Mouse (Mus musculus) Patski (cell line): Measurements from ENCODE around the gene Upf1. TPM values are rescaled to one million over a fixed set of nuclear protein-coding genes. Genes with fewer than 3 reads are reported as not detected.
A peak's percentile ranks its signal among the peaks of the same experiment; 100 is the strongest.

ENCODE experiments used
- ATAC-seq: fragments of 100-300 bp; one replicate; pipeline ENCODE4 v1.8.0; 2021
- CTCF ChIA-PET: fragments of 350-600 bp; sonication (Branson Sonifier 250); formaldehyde crosslinking; loops from one replicate; lab custom pipeline; 2022; ENCODE audit warnings: inconsistent platforms; lab: Charles Lee
- POLR2A ChIA-PET: fragments of 350-600 bp; sonication (Branson Sonifier 250); formaldehyde crosslinking; loops from one replicate; lab custom pipeline; 2022; ENCODE audit warnings: antibody characterized with exemption, inconsistent platforms; lab: Charles Lee
- DNase-seq: peaks from one replicate; pipeline ENCODE4 v3.0.0-alpha.2; 2011; ENCODE audit warnings: low read depth, low spot score
- H3K27me3 ChIP-seq: fragments of 371-371 bp; one replicate; pipeline ENCODE4 v1.5.1; 2021
- CTCF ChIP-seq: fragments of 100-300 bp; IDR thresholded peaks from one replicate; pipeline ENCODE4 v1.5.1; 2021
- in situ Hi-C: fragments of 300-500 bp; cut with MboI; formaldehyde crosslinking; loops from 3 replicates; pipeline ENCODE4 v1.11.1; 2018; ENCODE audit warnings: low pct_unique_long_range_greater_than_20kb, mixed read lengths
- polyA plus RNA-seq: library from polyadenylated mRNA; unstranded; gene quantifications from one replicate; pipeline ENCODE4 v1.2.3, GENCODE M21; 2021

Gene Upf1
- polyA plus RNA-seq, 1 experiment from 2014 or later: 44.5 TPM

- in situ Hi-C loops: no loop called here
Observed at GRCm38 (mm10) chr8:70361484-70362032, 8.5 kb upstream of the Upf1 start.

GRCm38 (mm10) chr8:70360769-70361168 is 7.7 kb upstream of the Upf1 start:
- in situ Hi-C loops: no loop called here
- POLR2A ChIA-PET: no interaction called here
- no peak for ATAC-seq
- CTCF ChIA-PET: no interaction called here
- H3K27me3 ChIP-seq: no peaks in the 10 kb centered on the region
- no peak for DNase-seq
- TF ChIP-seq CTCF: no peak

More at GRCm38 (mm10) chr8:70361484-70362032, 8.5 kb upstream of the Upf1 start:
- no peaks in the 10 kb centered on the region for H3K27me3 ChIP-seq
- CTCF ChIA-PET: interaction anchor here (1.0 kb wide), 1 partner anchor 9 kb away, joined by 8 read pairs; the partner anchor contains the start of gene Upf1
- POLR2A ChIA-PET: no interaction called here
- ATAC-seq: no peak
- DNase-seq: no peak
- no peak for TF ChIP-seq CTCF

GRCm38 (mm10) chr8:70359411-70359810 is 6.3 kb upstream of the Upf1 start:
- DNase-seq (peak; percentile 46), ATAC-seq (peak; percentile 66)
- H3K27me3 ChIP-seq: no peaks in the 10 kb centered on the region
- ChIA-PET POLR2A (no interaction called here), CTCF (no interaction called here)
- TF ChIP-seq CTCF: no peak
- in situ Hi-C loops: no loop called here

- in situ Hi-C loops: no loop called here
Observed at GRCm38 (mm10) chr8:70356111-70356510, 3.0 kb upstream of the Upf1 start.

GRCm38 (mm10) chr8:70354004-70354403 is 926 bp upstream of the Upf1 start:
- DNase-seq: no peak
- no peak for TF ChIP-seq CTCF
- H3K27me3 ChIP-seq: no peaks in the 10 kb centered on the region
- POLR2A ChIA-PET: interaction anchor here (1.3 to 2.3 kb wide), 2 partner anchors 10 to 18 kb away, joined by 3 to 8 read pairs; no protein-coding TSS in a partner anchor
- ATAC-seq: no peak
- CTCF ChIA-PET: interaction anchor here (1.1 to 1.8 kb wide), 3 partner anchors 10 to 152 kb away, joined by 3 to 7 read pairs (median 3); partner anchors contain the start of gene Rex1bd
- in situ Hi-C loops: no loop called here

More at GRCm38 (mm10) chr8:70356111-70356510, 3.0 kb upstream of the Upf1 start:
- ChIA-PET POLR2A (no interaction called here), CTCF (no interaction called here)
- ATAC-seq: no peak
- no peak for TF ChIP-seq CTCF
- no peak for DNase-seq
- no peaks in the 10 kb centered on the region for H3K27me3 ChIP-seq

- no peak for DNase-seq
- in situ Hi-C loops: no loop called here
- POLR2A ChIA-PET: interaction anchor here (0.7 to 2.3 kb wide), 11 partner anchors 9 to 498 kb away, joined by 3 to 8 read pairs (median 3); partner anchors contain the start of gene Comp
Observed at GRCm38 (mm10) chr8:70352657-70353151, 374 bp downstream of the Upf1 start.

GRCm38 (mm10) chr8:70352000-70352384 is 1.1 kb downstream of the Upf1 start:
- no peak for TF ChIP-seq CTCF
- ATAC-seq: no peak
- CTCF ChIA-PET: interaction anchor here (1.6 to 1.8 kb wide), 2 partner anchors 10 to 154 kb away, joined by 7 to 8 read pairs; partner anchors contain the start of gene Rex1bd
- in situ Hi-C loops: no loop called here
- POLR2A ChIA-PET: interaction anchor here (0.7 to 2.3 kb wide), 7 partner anchors 14 to 499 kb away, joined by 3 to 8 read pairs (median 4); partner anchors contain the start of gene Comp
- DNase-seq: no peak
- no peaks in the 10 kb centered on the region for H3K27me3 ChIP-seq

More at GRCm38 (mm10) chr8:70352657-70353151, 374 bp downstream of the Upf1 start:
- no peak for ATAC-seq
- CTCF ChIA-PET: interaction anchor here (1.1 to 1.8 kb wide), 4 partner anchors 8 to 154 kb away, joined by 3 to 8 read pairs (median 6); partner anchors contain the start of gene Rex1bd
- TF ChIP-seq CTCF: no peak
- H3K27me3 ChIP-seq: no peaks in the 10 kb centered on the region

- ChIA-PET POLR2A (interaction anchor here (0.6 to 1.8 kb wide), 2 partner anchors 22 to 67 kb away, joined by 3 to 6 read pairs; partner anchors contain the start of gene Comp), CTCF (interaction anchor here (1.3 kb wide), 1 partner anchor 13 kb away, joined by 3 read pairs; no protein-coding TSS in a partner anchor)
- no peak for DNase-seq
- in situ Hi-C loops: no loop called here
- no peak for TF ChIP-seq CTCF
- ATAC-seq: no peak
- H3K27me3 ChIP-seq: no peaks in the 10 kb centered on the region
Observed at GRCm38 (mm10) chr8:70351035-70351999, 1.8 kb downstream of the Upf1 start.

GRCm38 (mm10) chr8:70347860-70348420 is 5.1 kb downstream of the Upf1 start:
- DNase-seq (no peak), ATAC-seq (no peak)
- no peaks in the 10 kb centered on the region for H3K27me3 ChIP-seq
- in situ Hi-C loops: no loop called here
- TF ChIP-seq CTCF: no peak
- CTCF ChIA-PET: interaction anchor here (1.2 kb wide), 1 partner anchor 11 kb away, joined by 3 read pairs; no protein-coding TSS in a partner anchor
- POLR2A ChIA-PET: interaction anchor here (0.6 to 1.1 kb wide), 2 partner anchors 21 to 27 kb away, joined by 3 read pairs; no protein-coding TSS in a partner anchor
